Mouse (Mus musculus): ENCODE measurements around the gene Myo1h.

Gene Myo1h

DNA sequence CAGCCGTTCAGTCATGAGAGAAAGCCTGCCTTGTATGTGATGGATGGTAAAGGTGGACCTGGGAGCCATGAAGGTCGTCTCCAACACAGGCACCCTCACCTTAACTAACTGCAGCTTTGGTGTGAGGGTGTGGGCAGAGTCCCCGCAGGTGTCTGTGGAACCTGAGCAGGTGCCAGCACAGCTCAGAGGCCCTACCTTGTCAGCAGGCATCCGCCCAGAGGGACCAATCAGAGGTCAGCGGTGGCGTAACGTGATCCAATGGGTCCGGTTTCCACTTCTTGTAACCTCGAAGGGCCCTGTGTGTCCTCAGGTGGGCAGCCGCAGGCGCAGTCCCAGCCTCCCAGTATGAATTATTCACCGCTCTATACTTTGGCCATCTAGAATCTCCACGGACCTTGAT, at the start of gene Myo1h:
Gene Myo1h (plus strand): TSS at position 293 of the 400 bp plus-strand sequence.
- no peak for DNase-seq (ENCODE audit: low read depth in 1 of 2, low spot score in 2 of 2)

DNA sequence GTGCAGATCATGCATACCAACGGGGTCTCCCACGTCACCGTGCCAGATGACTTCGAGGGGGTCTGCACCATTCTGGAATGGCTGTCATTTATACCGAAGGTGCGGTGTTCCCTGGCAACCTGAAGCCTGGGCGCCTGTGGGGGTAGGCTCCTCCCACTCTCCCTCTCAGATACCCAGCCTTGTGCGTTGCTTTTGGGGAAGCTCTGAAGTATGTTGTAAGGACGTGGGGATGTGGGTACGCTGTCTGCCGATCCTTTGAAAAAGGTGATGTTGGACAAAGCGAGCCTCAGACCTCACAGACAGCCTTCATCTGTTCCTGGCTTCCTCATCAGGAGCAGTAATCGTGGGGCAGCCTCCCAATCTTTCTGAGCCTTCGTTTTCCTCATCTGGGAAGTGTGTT, 49.2 kb upstream of the Myo1h start:
- no peak for DNase-seq (ENCODE audit: low read depth in 1 of 2, low spot score in 2 of 2)

DNA sequence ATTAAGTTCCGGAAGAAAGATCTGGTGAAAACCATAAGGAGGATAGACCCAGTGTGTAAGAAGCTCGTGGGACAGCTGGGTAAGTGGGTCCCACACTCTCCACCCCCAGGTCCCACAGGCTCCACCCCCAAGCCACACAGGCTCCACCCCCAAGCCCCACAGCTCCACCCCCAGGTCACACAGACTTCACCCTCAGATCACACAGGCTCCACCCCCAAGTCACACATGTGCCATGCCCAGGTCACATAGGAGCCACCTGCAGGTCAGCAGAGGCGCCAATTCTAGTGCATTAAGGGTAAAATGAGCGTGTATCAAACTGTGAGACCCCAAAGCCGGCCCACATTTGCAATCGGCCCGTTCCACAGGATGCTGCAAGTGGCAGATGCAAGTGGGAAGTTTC, 42.5 kb upstream of the Myo1h start:
- DNase-seq (ENCODE audit: low read depth in 1 of 2, low spot score in 2 of 2), result no peak

DNA sequence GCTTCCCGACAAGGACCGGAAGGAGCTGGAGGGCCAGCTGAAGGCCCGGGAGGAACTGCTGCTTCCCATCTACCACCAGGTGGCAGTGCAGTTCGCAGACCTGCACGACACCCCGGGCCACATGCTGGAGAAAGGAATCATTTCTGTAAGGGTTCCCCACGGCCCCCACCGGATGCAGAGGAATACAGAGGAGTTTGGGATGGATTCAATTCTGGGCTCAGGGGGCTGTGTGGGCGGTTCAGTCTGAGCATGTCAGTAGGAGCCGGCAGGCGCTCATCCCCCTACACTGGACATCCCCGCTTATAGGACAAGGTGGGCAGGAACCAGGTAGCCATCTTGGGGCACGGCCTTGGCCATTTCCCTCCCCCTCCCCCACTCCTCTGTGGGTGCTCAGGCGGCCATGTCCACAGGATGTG, 40.8 kb upstream of the Myo1h start:
- DNase-seq (ENCODE audit: low read depth in 1 of 2, low spot score in 2 of 2), result peak in 1 of 2 experiments; percentile 12

DNA sequence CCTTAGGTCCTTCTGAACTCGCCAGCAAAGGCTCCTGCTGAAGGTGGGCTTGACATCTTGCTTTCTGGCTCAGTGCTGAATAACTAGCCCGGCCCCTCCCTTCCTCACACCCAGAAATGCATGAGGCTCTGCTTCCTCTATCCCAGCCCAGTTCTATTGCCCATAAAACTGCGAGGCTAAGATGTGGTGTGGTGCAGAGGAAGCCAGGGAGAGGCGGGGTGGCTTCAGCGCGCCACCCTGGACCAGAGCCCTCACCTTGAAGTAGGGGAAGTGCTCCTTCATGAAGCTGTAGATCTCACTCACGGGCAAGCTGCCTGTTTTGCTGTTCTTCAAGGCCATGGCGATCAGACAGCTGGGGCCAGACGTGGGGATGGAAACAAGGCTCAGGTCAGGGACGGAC, 29.5 kb upstream of the Myo1h start:
- no peak for DNase-seq (ENCODE audit: low read depth in 1 of 2, low spot score in 2 of 2)

DNA sequence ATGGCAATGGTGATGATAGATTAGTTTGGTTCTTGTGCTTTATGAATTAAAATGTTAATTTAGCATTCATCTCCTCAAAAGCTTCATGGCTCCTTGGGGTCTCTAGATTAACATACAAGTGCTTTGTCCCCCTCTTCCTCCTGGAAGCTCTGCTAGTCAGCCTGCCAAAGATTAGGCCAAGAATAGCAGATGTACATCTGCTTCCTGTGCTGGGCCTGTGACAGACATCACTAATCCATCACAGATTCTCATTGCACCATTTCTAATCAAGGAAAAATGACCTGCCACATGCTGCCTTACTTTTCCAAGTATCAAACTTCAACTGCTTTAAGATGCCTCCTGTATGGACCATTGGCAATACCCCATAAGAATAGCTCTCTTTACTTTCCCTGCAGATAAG, 27.5 kb upstream of the Myo1h start:
- no peak for DNase-seq (ENCODE audit: low read depth in 1 of 2, low spot score in 2 of 2)

GRCm38 (mm10) chr5:114264030-114264459, 24.9 kb upstream of the Myo1h start:
- DNase-seq (ENCODE audit: low read depth in 1 of 2, low spot score in 2 of 2), result no peak

DNA sequence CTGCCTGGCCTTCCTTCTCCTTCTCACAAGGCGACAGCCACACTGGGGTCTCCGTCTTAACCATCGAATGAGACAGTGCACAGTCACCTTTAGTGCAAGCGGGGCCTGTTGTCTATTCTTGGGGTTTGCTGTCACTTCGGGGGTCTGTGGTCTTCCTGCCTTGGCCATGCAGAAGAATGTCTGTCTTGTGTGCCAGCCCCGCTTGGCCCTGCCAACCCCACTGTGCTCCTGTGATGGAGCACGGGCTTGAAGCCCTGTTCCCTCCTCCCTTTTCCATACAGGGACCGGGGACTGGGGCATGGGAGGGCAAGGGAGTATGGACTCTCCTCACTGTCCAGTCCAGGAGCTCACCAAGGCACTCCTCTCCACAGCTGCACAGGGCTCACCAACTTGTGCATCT, 24.2 kb upstream of the Myo1h start:
- no peak for DNase-seq (ENCODE audit: low read depth in 1 of 2, low spot score in 2 of 2)

DNA sequence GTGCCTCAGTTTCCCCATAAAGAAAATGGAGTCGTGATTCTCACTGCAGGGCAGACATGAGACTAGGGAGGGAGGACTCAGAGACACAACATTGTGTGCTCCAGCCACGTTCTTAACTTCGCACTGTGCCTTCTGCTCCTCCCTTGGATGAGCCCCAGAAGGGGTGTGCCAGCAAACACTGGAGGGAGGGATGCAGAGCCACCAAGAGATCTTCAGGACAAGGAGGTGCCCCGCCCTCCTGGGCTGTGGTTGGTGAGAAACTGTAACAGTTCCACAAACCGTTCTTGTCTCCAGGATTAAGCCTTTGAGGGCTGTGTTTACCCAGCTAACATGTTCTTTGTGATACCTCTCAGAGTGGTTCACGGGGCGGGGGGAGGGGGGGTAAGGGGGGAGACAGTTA, 20.3 kb upstream of the Myo1h start:
- no peak for DNase-seq (ENCODE audit: low read depth in 1 of 2, low spot score in 2 of 2)

DNA sequence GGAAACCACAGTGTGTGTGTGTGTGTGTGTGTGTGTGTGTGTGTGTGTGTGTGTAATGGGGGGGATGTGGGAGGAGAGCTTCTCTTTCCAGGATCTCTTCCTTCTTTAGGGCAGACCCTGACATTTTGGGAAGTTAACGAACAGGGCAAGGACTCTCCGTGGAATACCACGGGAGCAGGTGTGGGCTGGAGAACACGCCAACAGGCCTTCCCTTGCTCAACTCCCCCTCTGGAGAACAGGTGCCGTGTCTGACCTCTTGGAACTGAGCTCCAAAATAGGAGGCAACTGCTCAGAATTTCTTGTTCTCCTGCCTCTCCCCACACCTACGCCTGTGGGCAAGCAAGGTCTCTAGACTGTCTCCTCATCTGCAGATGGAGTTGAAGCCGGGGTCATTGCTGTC, 19.5 kb upstream of the Myo1h start:
- DNase-seq (ENCODE audit: low read depth in 1 of 2, low spot score in 2 of 2), result no peak

- no peak for DNase-seq (ENCODE audit: low read depth in 1 of 2, low spot score in 2 of 2)
Observed at GRCm38 (mm10) chr5:114269984-114270383, 19.0 kb upstream of the Myo1h start.

- no peak for DNase-seq (ENCODE audit: low read depth in 1 of 2, low spot score in 2 of 2)
Observed at GRCm38 (mm10) chr5:114273693-114274402, 15.1 kb upstream of the Myo1h start, which contains the start of gene Foxn4. Gene Foxn4 (minus strand): TSS chr5:114273807.

DNA sequence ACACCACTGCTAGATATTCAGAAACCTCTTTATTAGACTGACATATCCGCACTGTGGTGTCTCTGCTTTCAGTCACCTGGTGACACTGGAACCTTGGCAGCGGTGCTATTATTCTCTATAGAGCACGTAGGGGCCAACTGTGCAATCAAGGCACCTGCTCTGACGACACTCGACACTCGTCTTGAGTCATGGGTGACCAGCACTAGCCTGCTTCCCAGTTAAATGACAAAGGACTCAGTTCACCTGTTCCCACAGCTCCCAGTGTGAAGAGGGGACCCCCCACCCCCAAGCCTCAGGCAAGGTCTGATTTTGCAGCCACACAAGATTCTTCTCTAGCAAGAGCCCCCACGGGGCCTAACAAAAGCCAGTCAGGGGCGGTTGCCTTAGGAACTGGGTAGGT, 13.6 kb upstream of the Myo1h start:
- DNase-seq (ENCODE audit: low read depth in 1 of 2, low spot score in 2 of 2), result no peak

GRCm38 (mm10) chr5:114275991-114276390, 13.0 kb upstream of the Myo1h start:
- DNase-seq (ENCODE audit: low read depth in 1 of 2, low spot score in 2 of 2), result no peak

- no peak for DNase-seq (ENCODE audit: low read depth in 1 of 2, low spot score in 2 of 2)
Observed at GRCm38 (mm10) chr5:114279382-114280143, 9.4 kb upstream of the Myo1h start.

DNA sequence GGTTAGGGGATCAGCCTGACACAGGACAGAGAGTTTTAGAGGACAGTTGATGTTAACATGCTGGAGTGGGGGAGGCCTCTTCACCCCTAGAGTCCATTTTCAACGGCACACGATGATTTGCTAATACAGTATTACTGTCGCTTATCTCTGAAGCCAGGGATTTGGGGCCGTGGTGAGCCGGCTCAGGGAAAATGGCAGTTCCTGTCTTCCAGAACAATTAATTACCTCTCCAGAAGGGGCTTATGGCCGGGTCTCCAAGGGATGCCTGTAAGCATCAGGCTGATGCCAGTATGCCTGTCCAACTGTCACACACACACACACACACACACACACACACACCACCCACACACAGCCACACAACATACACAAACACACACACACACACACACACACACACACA, 6.6 kb upstream of the Myo1h start:
- no peak for DNase-seq (ENCODE audit: low read depth in 1 of 2, low spot score in 2 of 2)

- DNase-seq (ENCODE audit: low read depth in 1 of 2, low spot score in 2 of 2), result no peak
Observed at GRCm38 (mm10) chr5:114284604-114285397, 4.2 kb upstream of the Myo1h start.

DNA sequence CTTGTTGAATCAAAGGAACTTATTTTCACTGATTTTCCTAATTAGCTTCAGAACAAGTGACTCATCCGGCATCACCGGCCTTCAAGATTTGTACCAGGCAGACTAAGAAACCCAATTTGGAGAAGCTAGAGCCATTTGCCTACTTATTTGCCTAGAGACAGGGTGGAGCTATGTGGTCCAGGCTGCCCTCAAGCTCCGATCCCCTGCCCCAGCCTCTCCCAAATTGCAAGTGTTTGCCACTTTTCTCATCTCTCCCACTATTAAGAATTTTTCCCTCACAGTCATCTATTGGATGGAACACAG, 3.6 kb upstream of the Myo1h start:
- DNase-seq (ENCODE audit: low read depth in 1 of 2, low spot score in 2 of 2), result no peak

- no peak for DNase-seq (ENCODE audit: low read depth in 1 of 2, low spot score in 2 of 2)
Observed at GRCm38 (mm10) chr5:114286102-114286501, 2.9 kb upstream of the Myo1h start.

- no peak for DNase-seq (ENCODE audit: low read depth in 1 of 2, low spot score in 2 of 2)
Observed at GRCm38 (mm10) chr5:114286872-114287571, 1.9 kb upstream of the Myo1h start.

GRCm38 (mm10) chr5:114288396-114288795, 570 bp upstream of the Myo1h start:
- no peak for DNase-seq (ENCODE audit: low read depth in 1 of 2, low spot score in 2 of 2)
